ENCODE assay signal across 8 mouse cellular contexts in genomic region chr7:47050366-47050765, GRCm38 (mm10). TPM values are rescaled to one million over a fixed set of nuclear protein-coding genes. Genes with fewer than 3 reads are reported as not detected.
DNase-seq lines count a peak whose midpoint lies in the region; ATAC-seq and TF ChIP-seq lines count a peak whose summit lies in the region.

TSS of gene Tmem86a (plus strand) at chr7:47050601.

- no peak for TF ChIP-seq CTCF in kidney, postnatal 0 days (IDR thresholded peaks at IDR 0.05; ENCODE audit: low read depth)

- peak within 1 kb of the TSS; percentile 94 for H3K27ac ChIP-seq in heart, embryonic 12.5 days (ENCODE audit: poor library complexity, severe bottlenecking)
- peak within 1 kb of the TSS; percentile 94 for H3K27ac ChIP-seq in kidney, postnatal 0 days
- peak within 1 kb of the TSS; percentile 89 for H3K27ac ChIP-seq in liver, embryonic 11.5 days (ENCODE audit: low read depth, low read length)
- H3K27ac ChIP-seq in stomach, embryonic 14.5 days (ENCODE audit: low read length), result peak within 1 kb of the TSS; percentile 94

- peak within 1 kb of the TSS; percentile 91 for H3K4me2 ChIP-seq in heart, embryonic 12.5 days
- peak within 1 kb of the TSS; percentile 87 for H3K4me2 ChIP-seq in kidney, postnatal 0 days (ENCODE audit: low read length)
- peak within 1 kb of the TSS; percentile 99 for H3K4me2 ChIP-seq in liver, embryonic 11.5 days
- peak within 1 kb of the TSS; percentile 78 for H3K4me2 ChIP-seq in stomach, embryonic 14.5 days (replicated peaks; ENCODE audit: low read depth, low read length)

- peak within 1 kb of the TSS; percentile 93 for H3K4me3 ChIP-seq in heart, embryonic 12.5 days
- H3K4me3 ChIP-seq in kidney, postnatal 0 days (replicated peaks; ENCODE audit: low read depth, low read length), result peak within 1 kb of the TSS; percentile 71
- peak within 1 kb of the TSS; percentile 78 for H3K4me3 ChIP-seq in liver, embryonic 11.5 days (ENCODE audit: low read depth, low read length)
- H3K4me3 ChIP-seq in stomach, embryonic 14.5 days (ENCODE audit: low read depth, low read length), result peak within 1 kb of the TSS; percentile 72

- no peaks in the 10 kb centered on the region for H3K9me3 ChIP-seq in heart, embryonic 12.5 days (replicated peaks)
- H3K9me3 ChIP-seq in kidney, postnatal 0 days (replicated peaks; ENCODE audit: low read length), result no peaks in the 10 kb centered on the region
- no peaks in the 10 kb centered on the region for H3K9me3 ChIP-seq in liver, embryonic 11.5 days (ENCODE audit: control insufficient read depth, low read length)
- no peaks in the 10 kb centered on the region for H3K9me3 ChIP-seq in stomach, embryonic 14.5 days (ENCODE audit: control insufficient read depth, low read depth, low read length)

- H3K36me3 ChIP-seq in heart, embryonic 12.5 days, result peaks cover 19% of the 10 kb centered on the region
- H3K36me3 ChIP-seq in kidney, postnatal 0 days (ENCODE audit: insufficient read depth, low read length), result peaks cover 4% of the 10 kb centered on the region; the same call in 1 of the 2 replicates
- H3K36me3 ChIP-seq in liver, embryonic 11.5 days (ENCODE audit: control insufficient read depth, insufficient read depth, low read length), result no peaks in the 10 kb centered on the region; the same call in 1 of the 2 replicates
- H3K36me3 ChIP-seq in stomach, embryonic 14.5 days (ENCODE audit: control insufficient read depth, insufficient read depth, low read length), result peaks cover 3% of the 10 kb centered on the region; the same call in 1 of the 2 replicates

- under 1% methylated on average over 33 of the region's 33 CpGs for WGBS in heart, embryonic 12.5 days
- WGBS in kidney, postnatal 0 days, result 0% methylated on average over 33 of the region's 33 CpGs
- 0% methylated on average over 33 of the region's 33 CpGs for WGBS in liver, embryonic 11.5 days
- WGBS in stomach, embryonic 14.5 days, result 0% methylated on average over 33 of the region's 33 CpGs

- H3K27me3 ChIP-seq in heart, embryonic 12.5 days (replicated peaks), result 0 out of 2 replicates have a peak, but pooled peaks cover 6% of the 10 kb centered on the region
- no peaks in the 10 kb centered on the region for H3K27me3 ChIP-seq in kidney, postnatal 0 days (ENCODE audit: insufficient read depth, low read length)
- peaks cover 3% of the 10 kb centered on the region; the same call in 1 of the 2 replicates for H3K27me3 ChIP-seq in liver, embryonic 11.5 days (replicated peaks; ENCODE audit: control insufficient read depth, insufficient read depth, low read length)
- H3K27me3 ChIP-seq in stomach, embryonic 14.5 days (ENCODE audit: control insufficient read depth, insufficient read depth, low read length), result no peaks in the 10 kb centered on the region

- peaks cover 29% of the 10 kb centered on the region for H3K4me1 ChIP-seq in heart, embryonic 12.5 days (replicated peaks)
- peaks cover 4% of the 10 kb centered on the region; the same call in 1 of the 2 replicates for H3K4me1 ChIP-seq in kidney, postnatal 0 days (replicated peaks; ENCODE audit: insufficient read depth, low read length)
- peaks cover 14% of the 10 kb centered on the region for H3K4me1 ChIP-seq in liver, embryonic 11.5 days (replicated peaks; ENCODE audit: control insufficient read depth, insufficient read depth, low read length)
- H3K4me1 ChIP-seq in stomach, embryonic 14.5 days (ENCODE audit: control insufficient read depth, insufficient read depth, low read length), result peaks cover 14% of the 10 kb centered on the region

- DNase-seq in CD4-positive helper T cell, adult 2 months (ENCODE audit: low read depth, low spot score), result peak; percentile 96
- DNase-seq in brain, embryonic 18.5 days (ENCODE audit: low read depth, low spot score), result peak; percentile 90
- DNase-seq in kidney, postnatal 0 days (ENCODE audit: low spot score), result peak; percentile 98
- DNase-seq in liver, embryonic 11.5 days (ENCODE audit: low spot score), result peak; percentile 94
- peak; percentile 96 for DNase-seq in naive thymus-derived CD4-positive, alpha-beta T cell, adult 2 months (ENCODE audit: low read depth)

- H3K9ac ChIP-seq in heart, embryonic 12.5 days, result peak within 1 kb of the TSS; percentile 91
- H3K9ac ChIP-seq in kidney, postnatal 0 days (ENCODE audit: low read depth, low read length), result peak within 1 kb of the TSS; percentile 78
- H3K9ac ChIP-seq in liver, embryonic 11.5 days (ENCODE audit: low read depth, low read length), result peak within 1 kb of the TSS; percentile 73
- peak within 1 kb of the TSS; percentile 59 for H3K9ac ChIP-seq in stomach, embryonic 14.5 days (replicated peaks; ENCODE audit: low read depth, low read length)

- ATAC-seq in erythroid progenitor cell, adult 5-6 weeks (replicated peaks; ENCODE audit: low FRiP score, poor library complexity, severe bottlenecking), result peak; percentile 91
- peak; percentile 96 for ATAC-seq in heart, embryonic 12.5 days (ENCODE audit: insufficient number of reproducible peaks, low FRiP score)
- ATAC-seq in kidney, postnatal 0 days (replicated peaks; ENCODE audit: low FRiP score, low read depth), result peak; percentile 99
- ATAC-seq in liver, embryonic 11.5 days (replicated peaks; ENCODE audit: low FRiP score), result peak; percentile 98
- peak; percentile 98 for ATAC-seq in stomach, embryonic 14.5 days (ENCODE audit: insufficient number of reproducible peaks, insufficient read depth, low FRiP score, low read depth)

RNA-seq across cellular contexts. Expression of gene Tmem86a, which starts in this region (rescaled TPM):
- total RNA-seq in erythroid progenitor cell, adult 5-6 weeks (2015; ENCODE audit: low replicate concordance), result 3.6 and 10.1 TPM in 2 replicates
- total RNA-seq in erythroid progenitor cell, adult 5-6 weeks (2017; ENCODE audit: low replicate concordance), result 0.13 TPM in 1 of 2 replicates, not detected in the other
- 19.2 and 22.0 TPM in 2 replicates for polyA plus RNA-seq in heart, embryonic 12.5 days (2016; fragmentation: Nextera tagmentation; extraction: Ambion mirVana)
- polyA plus RNA-seq in kidney, postnatal 0 days (2015; fragmentation: Nextera tagmentation; extraction: Ambion mirVana), result 42.1 and 43.6 TPM in 2 replicates
- polyA plus RNA-seq in liver, embryonic 11.5 days (2014; fragmentation: Nextera tagmentation; extraction: Ambion mirVana), result 23.3 and 24.2 TPM in 2 replicates
- 24.3 and 25.6 TPM in 2 replicates for polyA plus RNA-seq in stomach, embryonic 14.5 days (2014; fragmentation: Nextera tagmentation; extraction: Ambion mirVana)

Comparison
In these comparisons a context has a peak if more than half of its experiments do, and no peak if none do; other contexts are left out.
1. Peak in every context shown above with its lines: DNase-seq, ATAC-seq, H3K4me3 ChIP-seq and H3K27ac ChIP-seq.